Mouse (Mus musculus): ENCODE measurements around the gene Gstcd. TPM values are rescaled to one million over a fixed set of nuclear protein-coding genes. Genes with fewer than 3 reads are reported as not detected.
A peak's percentile ranks its signal among the peaks of the same experiment; 100 is the strongest.

The Gstcd gene
- polyA plus RNA-seq (2012; rRNA removed), result 3.7 and 5.3 TPM in 2 replicates
- polyA plus RNA-seq (2014; fragmentation: Nextera tagmentation; extraction: Ambion mirVana), result 2.3 and 3.0 TPM in 2 replicates

DNA sequence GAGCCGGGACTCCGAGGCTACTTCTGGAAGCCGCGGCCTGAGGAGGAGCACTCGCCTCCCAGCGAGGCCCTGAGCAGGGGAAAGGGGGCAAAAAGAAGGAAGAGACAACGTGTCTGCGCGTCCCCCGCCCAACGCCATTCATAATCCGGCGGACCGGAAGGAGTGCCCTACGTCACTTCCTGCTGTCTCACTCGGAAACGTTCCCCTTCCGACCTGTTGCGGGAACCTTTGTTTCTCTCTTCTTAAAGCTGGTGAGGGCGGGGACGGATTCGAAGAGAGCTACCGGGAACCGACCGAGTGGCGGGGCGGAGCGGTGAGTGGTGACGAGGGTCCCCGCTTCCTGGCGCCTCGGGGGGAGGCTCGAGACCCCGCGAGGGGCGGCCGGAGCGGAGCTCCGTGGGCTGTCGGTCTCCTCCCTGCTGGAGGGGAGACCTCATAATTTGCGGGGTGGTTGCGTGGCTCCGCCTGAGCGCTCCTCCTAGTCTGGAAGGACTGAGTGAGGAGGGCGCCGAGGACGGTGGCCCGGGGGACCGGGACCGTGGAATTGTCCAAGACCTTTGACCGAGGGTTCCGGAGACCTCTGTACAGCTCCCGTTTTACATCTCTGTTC lies at the start of gene Gstcd, which contains the start of gene Ints12:
Gstcd (minus strand) TSS at position 370 of the 610 bp plus-strand sequence.
Ints12 (plus strand) TSS at position 177 of the 610 bp plus-strand sequence.
- Histone ChIP-seq H3K36me3 (replicated peaks; ENCODE audit: control insufficient read depth, insufficient read depth, low read depth) (peaks cover 1% of the 10 kb centered on the region), H3K27ac (peak within 1 kb of the TSS; percentile 75), H3K9ac (replicated peaks) (peak within 1 kb of the TSS; percentile 86), H3K9me3 (ENCODE audit: control insufficient read depth, low read length) (no peaks in the 10 kb centered on the region), H3K4me1 (replicated peaks; ENCODE audit: control insufficient read depth in 2 of 2, insufficient read depth in 2 of 2, low read length in 1 of 2) (peaks cover 6 to 13% of the 10 kb centered on the region in 2 experiments), H3K4me3 (ENCODE audit: insufficient read depth in 1 of 2, low read depth in 2 of 2, low read length in 2 of 2) (peak within 1 kb of the TSS; percentile 71 to 97), H3K27me3 (ENCODE audit: control insufficient read depth, insufficient read depth, low read length) (no peaks in the 10 kb centered on the region), H3K4me2 (ENCODE audit: low read depth) (peak within 1 kb of the TSS; percentile 83)
- TF ChIP-seq EP300 (IDR thresholded peaks at IDR 0.05; ENCODE audit: low read depth), result no peak
- no peak for TF ChIP-seq CTCF (IDR thresholded peaks at IDR 0.05; ENCODE audit: low read depth)
- DNase-seq (ENCODE audit: low read depth in 3 of 3, low spot score in 3 of 3), result peak; percentile 87 to 91 (median 88)
- WGBS (ENCODE audit: insufficient replicate concordance), result under 1% methylated on average over 53 of the region's 53 CpGs
- ATAC-seq (ENCODE audit: insufficient read depth), result peak; percentile 94

DNA sequence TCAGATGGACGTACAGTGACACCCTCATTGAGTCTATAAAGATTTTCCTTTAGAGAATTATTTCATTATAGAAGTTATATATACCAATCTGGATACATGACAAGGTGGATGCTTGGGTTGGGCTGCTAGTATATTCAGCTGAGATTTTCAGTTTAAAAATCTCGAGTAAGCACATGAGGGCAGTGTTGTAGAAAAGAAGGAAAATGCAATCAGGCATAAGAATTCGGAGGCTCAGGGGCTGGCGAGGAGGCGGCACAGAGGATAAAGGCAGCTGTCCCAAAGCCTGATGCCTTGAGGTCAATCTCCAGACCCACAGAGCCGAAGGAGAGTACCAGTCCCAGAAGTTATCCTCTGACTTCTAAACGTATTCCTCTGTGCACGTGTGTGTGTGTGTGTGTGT lies 40.8 kb upstream of the Gstcd start:
- ATAC-seq (ENCODE audit: insufficient read depth) (no peak), DNase-seq (ENCODE audit: low read depth in 3 of 3, low spot score in 3 of 3) (no peak)
- TF ChIP-seq EP300 (IDR thresholded peaks at IDR 0.05; ENCODE audit: low read depth) (no peak), CTCF (IDR thresholded peaks at IDR 0.05; ENCODE audit: low read depth) (no peak)
- Histone ChIP-seq H3K4me1 (replicated peaks; ENCODE audit: control insufficient read depth in 2 of 2, insufficient read depth in 2 of 2, low read length in 1 of 2) (no peaks in the 10 kb centered on the region), H3K9ac (replicated peaks) (no peak overlapping the region), H3K4me2 (ENCODE audit: low read depth) (no peak overlapping the region), H3K9me3 (ENCODE audit: control insufficient read depth, low read length) (no peaks in the 10 kb centered on the region), H3K27ac (no peak overlapping the region), H3K36me3 (replicated peaks; ENCODE audit: control insufficient read depth, insufficient read depth, low read depth) (no peaks in the 10 kb centered on the region), H3K27me3 (ENCODE audit: control insufficient read depth, insufficient read depth, low read length) (no peaks in the 10 kb centered on the region), H3K4me3 (ENCODE audit: insufficient read depth in 1 of 2, low read depth in 2 of 2, low read length in 2 of 2) (no peak overlapping the region)
- 58% methylated on average over 8 of the region's 8 CpGs for WGBS (ENCODE audit: insufficient replicate concordance)

- H3K27ac ChIP-seq, result no peak overlapping the region
These were observed 39.5 kb upstream of the Gstcd start for GRCm38 (mm10) chr3:133131372-133131771.

GRCm38 (mm10) chr3:133113281-133113680 lies 21.4 kb upstream of the Gstcd start:
- no peak overlapping the region for H3K4me3 ChIP-seq (ENCODE audit: insufficient read depth in 1 of 2, low read depth in 2 of 2, low read length in 2 of 2)
- ATAC-seq (ENCODE audit: insufficient read depth), result no peak
- no peaks in the 10 kb centered on the region for H3K4me1 ChIP-seq (replicated peaks; ENCODE audit: control insufficient read depth in 2 of 2, insufficient read depth in 2 of 2, low read length in 1 of 2)
- DNase-seq (ENCODE audit: low read depth in 3 of 3, low spot score in 3 of 3), result no peak
- H3K36me3 ChIP-seq (replicated peaks; ENCODE audit: control insufficient read depth, insufficient read depth, low read depth), result peaks cover 6% of the 10 kb centered on the region
- 30% methylated on average over 1 of the region's 1 CpGs for WGBS (ENCODE audit: insufficient replicate concordance)
- TF ChIP-seq EP300 (IDR thresholded peaks at IDR 0.05; ENCODE audit: low read depth) (no peak), CTCF (IDR thresholded peaks at IDR 0.05; ENCODE audit: low read depth) (no peak)
- H3K4me2 ChIP-seq (ENCODE audit: low read depth), result no peak overlapping the region
- no peak overlapping the region for H3K9ac ChIP-seq (replicated peaks)
- H3K9me3 ChIP-seq (ENCODE audit: control insufficient read depth, low read length), result no peaks in the 10 kb centered on the region
- no peak overlapping the region for H3K27ac ChIP-seq
- H3K27me3 ChIP-seq (ENCODE audit: control insufficient read depth, insufficient read depth, low read length), result no peaks in the 10 kb centered on the region

More at GRCm38 (mm10) chr3:133131372-133131771, 39.5 kb upstream of the Gstcd start:
- Histone ChIP-seq H3K4me3 (ENCODE audit: insufficient read depth in 1 of 2, low read depth in 2 of 2, low read length in 2 of 2) (no peak overlapping the region), H3K9ac (replicated peaks) (no peak overlapping the region), H3K4me2 (ENCODE audit: low read depth) (no peak overlapping the region), H3K4me1 (replicated peaks; ENCODE audit: control insufficient read depth in 2 of 2, insufficient read depth in 2 of 2, low read length in 1 of 2) (no peaks in the 10 kb centered on the region), H3K36me3 (replicated peaks; ENCODE audit: control insufficient read depth, insufficient read depth, low read depth) (no peaks in the 10 kb centered on the region), H3K27me3 (ENCODE audit: control insufficient read depth, insufficient read depth, low read length) (no peaks in the 10 kb centered on the region), H3K9me3 (ENCODE audit: control insufficient read depth, low read length) (no peaks in the 10 kb centered on the region)
- TF ChIP-seq CTCF (IDR thresholded peaks at IDR 0.05; ENCODE audit: low read depth) (no peak), EP300 (IDR thresholded peaks at IDR 0.05; ENCODE audit: low read depth) (no peak)
- no peak for DNase-seq (ENCODE audit: low read depth in 3 of 3, low spot score in 3 of 3)
- WGBS (ENCODE audit: insufficient replicate concordance), result 71% methylated on average over 5 of the region's 5 CpGs
- no peak for ATAC-seq (ENCODE audit: insufficient read depth)

DNA sequence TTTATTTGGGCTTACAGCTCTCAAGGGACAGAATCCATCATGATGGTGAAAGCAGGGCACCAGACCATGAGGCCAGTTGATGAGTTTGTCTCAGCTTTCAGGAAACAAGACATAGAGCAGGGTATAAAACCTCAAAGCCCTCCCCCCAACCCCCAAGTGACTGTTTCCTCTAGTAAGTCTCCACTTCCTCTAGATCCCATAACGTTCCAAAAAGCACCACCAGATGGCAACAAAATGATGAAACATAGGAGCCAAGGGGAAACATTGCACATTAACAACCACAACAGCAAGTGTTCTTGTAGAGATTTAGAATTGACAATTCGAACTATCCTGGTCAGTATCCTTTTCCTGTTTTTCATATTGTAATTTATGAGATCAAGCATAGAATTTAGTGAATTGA lies 19.9 kb upstream of the Gstcd start:
- WGBS (ENCODE audit: insufficient replicate concordance), result 13% methylated on average over 2 of the region's 2 CpGs
- H3K4me1 ChIP-seq (replicated peaks; ENCODE audit: control insufficient read depth in 2 of 2, insufficient read depth in 2 of 2, low read length in 1 of 2), result no peaks in the 10 kb centered on the region
- DNase-seq (ENCODE audit: low read depth in 3 of 3, low spot score in 3 of 3) (no peak), ATAC-seq (ENCODE audit: insufficient read depth) (no peak)
- H3K9ac ChIP-seq (replicated peaks), result no peak overlapping the region
- no peaks in the 10 kb centered on the region for H3K9me3 ChIP-seq (ENCODE audit: control insufficient read depth, low read length)
- H3K36me3 ChIP-seq (replicated peaks; ENCODE audit: control insufficient read depth, insufficient read depth, low read depth), result peaks cover 13% of the 10 kb centered on the region
- H3K27me3 ChIP-seq (ENCODE audit: control insufficient read depth, insufficient read depth, low read length), result no peaks in the 10 kb centered on the region
- no peak overlapping the region for H3K4me2 ChIP-seq (ENCODE audit: low read depth)
- no peak overlapping the region for H3K4me3 ChIP-seq (ENCODE audit: insufficient read depth in 1 of 2, low read depth in 2 of 2, low read length in 2 of 2)
- TF ChIP-seq CTCF (IDR thresholded peaks at IDR 0.05; ENCODE audit: low read depth) (peak; percentile 29; the same call in 1 of the 2 replicates), EP300 (IDR thresholded peaks at IDR 0.05; ENCODE audit: low read depth) (no peak)
- no peak overlapping the region for H3K27ac ChIP-seq
